Mouse (Mus musculus): ENCODE results near the gene Akr1c12.
"Not testable (repeated sequence)": the region's sequence is repeated elsewhere in the genome, so short reads cannot be mapped to it uniquely, and the experiment has no call there.

The Akr1c12 gene

DNA sequence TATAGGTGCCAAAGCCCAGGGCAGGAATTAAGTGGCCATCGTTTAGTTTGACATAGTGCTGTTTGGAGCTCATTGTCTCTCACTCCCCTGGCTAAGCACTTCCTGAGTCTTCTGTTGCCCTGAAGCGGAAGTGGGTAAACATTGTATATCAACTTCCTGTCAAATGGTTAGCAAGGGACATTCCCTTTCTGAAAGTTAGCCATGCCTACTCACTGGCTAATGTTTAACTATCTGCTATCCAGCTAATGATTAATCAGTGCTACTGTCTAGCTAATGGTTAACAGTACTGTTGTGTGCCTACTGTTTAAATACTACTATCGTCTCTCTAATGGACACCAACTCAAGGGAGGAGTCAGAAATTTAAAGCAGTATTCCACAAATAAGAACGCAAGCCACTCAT is at the start of gene Akr1c12:
TSS of gene Akr1c12 (minus strand) at position 150 of the 400 bp plus-strand sequence.
- no peak for DNase-seq (ENCODE audit: low spot score)

DNA sequence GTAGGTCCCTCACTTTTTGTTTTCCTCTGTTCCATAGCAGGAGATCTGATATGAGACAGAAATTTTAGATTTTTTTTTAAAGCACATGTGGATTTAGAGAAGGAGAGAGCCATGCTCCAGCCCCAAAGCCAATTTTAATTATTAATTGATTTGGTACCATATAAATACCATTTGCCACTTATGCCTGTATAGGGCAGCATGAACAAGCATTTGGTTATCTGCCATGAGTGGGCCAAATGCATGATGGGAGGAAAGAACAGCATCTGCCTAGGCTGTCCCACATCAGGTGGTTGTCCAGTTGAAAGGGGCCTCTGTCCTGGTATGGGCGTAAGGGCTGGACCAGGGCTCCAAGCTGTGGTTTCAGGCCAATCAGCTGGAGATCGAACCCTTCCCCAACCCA is 39.5 kb upstream of the Akr1c12 start:
- no peak for DNase-seq (ENCODE audit: low spot score)

DNA sequence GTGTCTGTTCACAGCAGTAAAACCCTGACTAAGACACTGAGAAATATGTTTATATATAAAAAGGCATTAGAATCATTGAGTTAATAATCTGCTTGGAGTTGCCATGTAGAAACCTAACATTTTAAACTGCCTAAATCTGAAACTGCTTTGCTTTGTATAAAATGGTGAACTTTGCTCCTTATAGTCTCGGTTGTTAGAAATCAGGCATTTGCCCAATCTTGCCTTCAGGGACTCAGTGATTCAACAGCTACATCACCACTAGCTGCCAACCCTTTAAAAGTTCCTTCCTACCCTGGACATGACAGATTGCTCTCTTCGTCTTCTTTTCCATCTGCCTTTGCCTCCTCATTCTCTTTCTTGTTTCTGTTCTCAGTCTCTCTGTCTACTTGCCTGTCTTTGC is 34.7 kb upstream of the Akr1c12 start:
- no peak for DNase-seq (ENCODE audit: low spot score)

DNA sequence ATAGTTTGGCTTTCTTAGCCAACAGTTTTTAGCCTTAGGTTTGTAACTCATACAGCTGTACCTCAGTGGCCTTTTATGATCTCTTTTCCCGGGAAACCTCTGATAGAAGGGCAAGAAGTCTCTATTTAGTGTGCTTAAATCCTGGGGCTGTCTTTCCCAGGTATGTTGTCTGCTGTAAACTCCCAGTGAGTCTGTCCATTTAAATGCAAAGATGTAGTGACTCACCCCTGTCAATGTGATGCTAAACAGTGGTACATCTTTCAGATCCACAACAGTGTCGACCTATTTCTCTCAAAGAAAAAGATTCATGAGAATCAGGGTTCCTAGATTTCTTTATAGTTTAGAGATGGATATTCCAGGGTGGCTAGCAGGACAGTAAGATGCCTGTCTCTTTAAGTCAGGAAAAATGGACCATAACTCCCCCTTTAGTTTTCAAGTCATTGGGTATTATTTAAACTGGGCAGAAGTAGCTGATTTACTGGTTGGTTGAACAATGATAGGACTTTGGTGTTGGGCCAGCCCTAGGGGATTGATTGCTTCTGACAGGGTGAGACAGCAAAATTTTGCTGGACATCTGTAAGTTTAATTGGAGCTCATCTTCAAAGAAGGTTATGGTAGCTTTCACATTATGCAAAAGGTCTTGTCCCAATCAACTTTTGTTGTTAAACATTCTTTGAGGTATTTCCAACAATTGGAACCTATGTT is 25.8 kb upstream of the Akr1c12 start:
- DNase-seq (ENCODE audit: low spot score) = no peak

DNA sequence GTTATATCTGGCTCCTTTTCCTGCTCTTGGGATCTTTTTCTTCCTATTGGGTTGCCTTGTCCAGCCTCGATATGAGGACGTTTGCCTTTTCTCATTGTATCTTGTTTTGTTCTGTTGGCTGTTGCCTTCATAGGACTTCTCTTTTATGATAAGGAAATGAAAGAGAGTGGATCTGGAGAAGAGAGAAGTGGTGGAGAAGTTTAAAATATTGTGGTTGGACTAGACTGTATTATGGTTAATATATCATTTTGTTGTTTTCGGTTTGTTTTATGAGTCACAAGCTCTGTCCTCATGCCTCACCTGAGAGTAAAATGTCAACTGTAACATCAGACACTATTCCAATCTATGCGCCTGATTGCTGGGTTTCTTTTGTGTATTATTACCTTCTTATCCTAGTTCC is 17.8 kb upstream of the Akr1c12 start:
- no peak for DNase-seq (ENCODE audit: low spot score)

DNA sequence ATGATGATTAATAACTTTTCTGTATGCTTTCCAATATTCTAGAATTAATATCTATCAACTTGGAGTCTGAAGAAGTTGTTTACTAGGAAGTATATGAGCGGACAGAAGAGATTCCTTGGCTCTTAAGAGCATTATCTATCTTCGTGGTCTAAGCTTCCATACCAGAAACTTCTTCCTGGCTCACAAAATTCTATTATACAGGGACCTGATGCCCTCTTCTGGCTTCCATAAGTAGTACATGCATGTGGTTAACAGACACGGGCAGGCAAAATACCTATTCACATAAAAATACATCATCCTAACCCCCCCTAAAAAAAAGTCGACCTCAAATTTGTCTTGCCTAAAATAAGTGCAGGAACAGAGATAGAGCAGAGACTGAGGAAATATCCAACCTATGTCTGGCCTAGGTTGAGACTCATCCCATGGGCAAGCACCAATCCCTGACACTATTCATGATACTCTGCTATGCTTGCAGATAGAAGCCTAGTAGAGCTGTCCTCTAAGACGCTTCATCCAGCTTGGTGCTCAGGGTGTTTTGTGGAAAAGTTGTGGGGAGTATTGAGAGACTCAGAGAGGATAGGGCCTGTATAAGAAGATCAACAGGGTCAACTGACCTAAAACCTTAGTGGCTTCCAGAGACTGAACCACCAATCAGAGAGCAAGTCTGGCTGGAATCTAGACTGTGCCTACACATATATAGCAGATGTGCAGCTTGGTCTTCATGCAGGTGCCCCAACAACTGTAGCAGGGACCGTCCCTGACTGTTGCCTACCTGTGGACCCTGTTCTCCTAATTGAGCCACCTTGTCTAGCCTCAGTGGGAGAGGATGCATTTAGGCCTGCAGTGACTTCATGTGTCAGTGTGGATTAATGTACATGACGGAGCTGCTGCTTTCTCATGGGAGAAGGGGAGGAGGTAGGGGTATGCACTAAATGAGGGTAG is 2.5 kb upstream of the Akr1c12 start:
- no peak for DNase-seq (ENCODE audit: low spot score)

DNA sequence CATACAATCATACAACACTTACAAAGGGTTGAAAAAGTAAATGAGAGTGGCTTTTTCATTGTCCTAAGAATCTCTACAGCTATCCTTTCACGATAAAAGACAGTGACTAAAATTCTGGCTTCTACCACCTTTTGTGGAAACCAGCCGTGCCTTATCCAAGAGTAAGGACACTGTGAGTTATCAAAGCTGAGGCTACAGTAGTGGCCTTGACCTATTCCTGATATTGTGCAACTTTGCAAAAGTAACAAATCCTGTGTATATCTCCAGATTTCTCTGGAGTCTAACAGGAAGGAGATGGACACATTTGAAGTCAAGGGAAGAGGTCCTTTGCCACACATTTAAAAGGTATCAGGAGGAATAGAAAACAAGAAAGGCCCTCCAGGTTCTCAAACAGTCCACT is 1.7 kb downstream of the Akr1c12 start:
- no peak for DNase-seq (ENCODE audit: low spot score)

DNA sequence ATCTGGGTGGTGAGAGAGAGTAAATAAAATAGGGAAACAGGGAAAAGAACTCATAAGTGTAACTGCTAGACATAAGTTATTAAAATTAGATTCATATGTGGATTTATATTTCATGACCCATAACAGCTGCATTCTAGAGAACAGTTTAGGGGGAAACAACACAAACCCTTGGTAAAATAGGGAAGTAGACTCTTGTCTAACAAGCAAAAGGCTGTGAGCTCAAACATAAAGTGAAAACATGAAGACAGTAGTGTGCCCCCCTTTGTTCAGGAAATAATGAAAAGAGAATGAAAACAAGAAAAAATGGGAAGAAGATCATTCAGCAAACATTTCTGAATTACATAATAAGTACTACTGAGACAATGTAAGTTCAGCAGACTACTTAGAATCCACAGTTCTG is 8.4 kb downstream of the Akr1c12 start:
- no peak for DNase-seq (ENCODE audit: low spot score)

DNA sequence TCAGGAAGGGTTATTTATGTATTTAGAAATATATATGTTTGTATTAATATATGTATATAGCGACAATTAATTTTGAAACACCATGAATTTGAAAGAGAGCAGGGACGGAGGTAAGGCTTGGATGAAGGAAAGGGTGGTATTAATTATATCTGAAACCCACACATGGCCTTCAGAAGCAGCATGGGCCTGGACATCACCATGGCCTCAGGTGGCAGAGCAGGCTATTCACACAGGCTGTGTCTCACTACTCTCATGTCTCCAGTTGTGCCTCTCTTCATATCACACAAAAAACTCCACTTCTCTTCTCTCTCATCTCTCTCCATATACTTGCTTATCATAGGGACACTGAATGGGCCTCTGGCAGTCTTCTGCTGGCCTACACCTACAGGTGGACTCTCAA is 13.8 kb downstream of the Akr1c12 start:
- DNase-seq (ENCODE audit: low spot score) = not testable (repeated sequence)

DNA sequence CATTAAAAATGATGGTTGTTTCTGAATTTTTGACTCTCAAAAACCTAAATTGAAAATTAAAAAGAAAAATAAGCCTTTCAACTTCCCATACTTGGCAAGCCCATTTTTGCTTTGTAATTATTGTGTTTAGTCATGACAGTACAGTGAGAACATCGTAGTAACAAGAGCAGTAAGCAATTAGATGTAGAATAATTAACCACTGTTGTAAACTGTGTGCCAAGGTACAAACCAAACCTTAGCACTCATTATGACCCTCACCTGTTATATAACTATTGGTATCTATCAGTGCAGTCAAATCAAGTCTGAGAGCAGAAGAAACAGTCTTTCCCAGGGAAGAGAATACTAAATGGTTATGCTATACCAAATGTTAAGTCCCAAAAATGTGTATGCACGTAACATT is 14.2 kb downstream of the Akr1c12 start:
- no peak for DNase-seq (ENCODE audit: low spot score)

DNA sequence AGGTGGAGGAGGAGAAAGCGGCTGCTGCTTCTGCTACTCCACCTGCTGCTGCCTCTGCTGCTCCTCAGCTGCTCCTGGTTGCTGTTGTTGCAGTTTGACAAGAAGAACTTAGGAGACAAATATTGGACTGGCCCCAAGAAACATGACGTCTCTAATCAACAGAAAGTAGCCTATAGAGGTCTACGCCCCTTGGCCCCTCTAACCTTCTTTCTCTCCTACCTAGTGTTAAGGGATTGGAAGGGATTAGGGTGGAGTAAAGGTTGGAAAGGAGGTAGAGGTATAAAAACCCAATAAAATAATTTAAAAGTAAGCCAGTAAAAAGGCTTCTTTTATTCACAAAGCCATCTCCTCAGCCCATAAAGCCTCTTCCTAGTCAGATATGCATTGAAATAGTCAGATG is 14.6 kb downstream of the Akr1c12 start:
- DNase-seq (ENCODE audit: low spot score) = no peak

DNA sequence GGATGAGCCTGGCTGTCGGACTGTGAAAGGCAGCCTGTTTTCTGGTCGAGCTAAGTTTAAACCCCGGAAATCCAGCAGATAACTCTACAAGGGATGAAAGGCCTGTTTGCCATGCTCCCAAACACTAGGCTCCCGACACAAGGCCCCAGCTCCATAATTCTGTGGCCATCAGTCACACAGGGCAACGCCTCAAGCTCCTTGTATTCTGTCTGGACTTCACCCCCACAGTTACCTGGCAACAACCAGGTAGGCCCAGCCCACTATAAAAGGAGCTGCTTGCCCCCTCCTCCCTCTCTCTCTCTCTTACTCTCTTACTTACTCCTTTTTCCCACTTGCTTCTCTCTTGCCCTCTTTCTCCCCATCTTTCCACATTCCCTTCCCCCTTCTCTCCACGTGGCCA is 21.9 kb downstream of the Akr1c12 start:
- DNase-seq (ENCODE audit: low spot score) = no peak

DNA sequence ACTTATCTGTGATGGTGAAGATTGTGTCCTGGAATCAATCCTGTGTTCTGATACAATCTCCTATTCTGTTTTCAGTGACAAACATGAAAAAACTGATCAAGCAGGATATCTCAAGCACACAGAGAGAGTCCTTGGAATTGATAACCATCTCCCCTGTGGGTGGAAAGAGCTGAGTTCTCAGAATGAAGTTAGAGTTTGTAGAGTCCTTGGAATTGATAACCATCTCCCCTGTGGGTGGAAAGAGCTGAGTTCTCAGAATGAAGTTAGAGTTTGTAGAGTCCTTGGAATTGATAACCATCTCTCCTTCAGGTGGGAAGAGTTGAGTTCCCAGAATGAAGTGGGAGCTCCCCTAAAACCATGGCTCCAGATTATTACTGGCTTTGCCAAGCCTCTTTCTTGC is 22.3 kb downstream of the Akr1c12 start:
- DNase-seq (ENCODE audit: low spot score) = not testable (repeated sequence)

DNA sequence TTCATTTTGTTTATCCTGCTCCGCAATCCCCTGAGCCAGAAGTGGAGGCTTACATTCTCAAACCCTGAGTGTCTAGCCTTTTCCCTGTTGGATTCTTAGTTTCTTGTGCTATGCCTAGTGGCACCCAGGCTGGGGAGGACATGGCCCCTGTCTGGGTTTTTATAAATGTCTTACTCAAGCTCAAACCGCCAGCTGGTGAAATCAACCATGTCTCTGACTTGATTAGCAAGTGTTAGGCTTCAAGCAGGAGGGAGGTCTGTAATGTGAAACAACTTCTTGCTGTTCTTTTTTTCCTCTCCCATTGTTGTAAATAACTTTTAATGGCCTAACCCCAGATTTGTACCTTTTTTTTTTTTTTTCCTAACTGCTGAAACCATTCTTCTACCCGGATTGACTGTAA is 29.9 kb downstream of the Akr1c12 start:
- DNase-seq (ENCODE audit: low spot score) = no peak

DNA sequence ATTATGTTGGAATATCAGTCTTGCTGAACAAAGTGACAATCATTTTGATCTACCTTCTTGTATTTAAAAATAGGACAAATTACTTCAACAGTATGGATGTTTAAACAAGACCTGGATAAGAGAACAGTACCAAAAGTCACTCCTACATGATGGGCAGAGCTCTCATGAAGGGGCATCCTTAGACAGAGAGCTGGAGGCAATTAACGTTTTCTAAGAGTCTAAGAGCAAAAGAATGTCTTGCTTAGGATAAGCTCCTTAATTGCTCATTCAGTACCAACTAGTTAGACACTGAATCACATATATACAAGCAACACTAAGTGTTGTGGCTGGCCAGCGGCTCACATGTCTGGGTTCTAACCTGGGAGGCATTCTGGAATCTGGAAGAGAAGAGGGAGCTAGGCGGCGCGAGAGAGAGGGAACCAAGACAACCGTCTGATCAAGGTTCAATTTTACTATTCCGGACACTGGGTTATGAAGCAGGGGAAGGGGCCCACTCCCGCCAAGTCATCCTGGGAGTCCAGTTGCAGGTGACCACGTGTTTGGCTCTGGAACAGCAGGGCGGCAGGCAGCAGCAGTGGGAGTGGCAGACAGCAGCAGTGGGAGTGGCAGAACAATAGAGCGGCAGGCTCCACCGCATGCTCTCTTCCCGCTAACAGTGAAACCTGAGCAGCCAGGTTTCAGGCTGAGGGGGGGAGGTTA is 34.2 kb downstream of the Akr1c12 start:
- peak; percentile 9 for DNase-seq (ENCODE audit: low spot score)

DNA sequence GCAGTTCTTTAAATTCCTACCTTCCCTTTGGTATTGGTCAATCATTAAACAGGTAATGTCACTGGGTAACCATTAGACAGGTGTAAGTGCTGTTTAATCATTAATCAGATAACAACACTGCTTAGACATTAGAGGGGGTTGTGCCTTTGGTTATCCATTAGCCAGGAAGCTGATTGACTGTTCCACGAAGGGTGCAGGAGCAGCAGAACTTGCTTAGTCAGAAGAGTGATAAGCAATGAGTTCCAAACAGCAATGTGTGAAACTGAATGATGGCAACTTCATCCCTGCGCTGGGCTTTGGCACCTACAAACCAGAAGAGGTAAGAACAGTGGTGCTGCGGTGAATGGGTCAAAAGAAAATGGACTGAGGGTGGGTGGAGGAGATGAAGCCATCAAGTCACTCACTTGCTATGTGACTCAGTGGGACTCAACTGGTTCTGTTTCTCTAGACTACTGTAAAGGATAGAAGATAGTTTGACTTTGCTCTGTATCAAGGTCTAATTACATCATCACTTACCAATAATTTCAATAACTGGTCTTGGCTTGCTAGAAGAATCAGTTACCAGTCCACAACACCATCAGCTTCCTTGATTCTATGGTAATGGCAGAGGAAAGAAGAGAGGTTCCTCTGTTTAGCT is 45.6 kb downstream of the Akr1c12 start:
- no peak for DNase-seq (ENCODE audit: low spot score)

DNA sequence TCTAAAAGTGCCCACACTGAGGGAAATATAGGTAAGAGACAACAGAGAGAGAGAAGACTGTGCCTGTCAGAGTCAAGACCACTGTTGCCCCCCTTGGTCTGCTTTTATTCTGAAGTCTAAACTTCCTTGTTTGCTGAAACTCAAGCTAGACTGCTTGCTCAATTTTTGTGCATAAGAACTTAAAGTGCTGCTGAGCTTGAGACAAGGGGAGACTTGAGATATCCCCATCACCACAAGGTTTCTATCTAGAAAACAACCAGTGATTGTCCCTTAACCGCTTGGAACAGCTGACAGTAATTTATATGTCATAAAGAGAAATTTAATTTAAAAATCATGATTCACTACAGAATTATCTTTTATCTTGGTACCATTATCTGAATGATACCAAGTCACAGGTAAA is 46.1 kb downstream of the Akr1c12 start:
- DNase-seq (ENCODE audit: low spot score) = no peak

DNA sequence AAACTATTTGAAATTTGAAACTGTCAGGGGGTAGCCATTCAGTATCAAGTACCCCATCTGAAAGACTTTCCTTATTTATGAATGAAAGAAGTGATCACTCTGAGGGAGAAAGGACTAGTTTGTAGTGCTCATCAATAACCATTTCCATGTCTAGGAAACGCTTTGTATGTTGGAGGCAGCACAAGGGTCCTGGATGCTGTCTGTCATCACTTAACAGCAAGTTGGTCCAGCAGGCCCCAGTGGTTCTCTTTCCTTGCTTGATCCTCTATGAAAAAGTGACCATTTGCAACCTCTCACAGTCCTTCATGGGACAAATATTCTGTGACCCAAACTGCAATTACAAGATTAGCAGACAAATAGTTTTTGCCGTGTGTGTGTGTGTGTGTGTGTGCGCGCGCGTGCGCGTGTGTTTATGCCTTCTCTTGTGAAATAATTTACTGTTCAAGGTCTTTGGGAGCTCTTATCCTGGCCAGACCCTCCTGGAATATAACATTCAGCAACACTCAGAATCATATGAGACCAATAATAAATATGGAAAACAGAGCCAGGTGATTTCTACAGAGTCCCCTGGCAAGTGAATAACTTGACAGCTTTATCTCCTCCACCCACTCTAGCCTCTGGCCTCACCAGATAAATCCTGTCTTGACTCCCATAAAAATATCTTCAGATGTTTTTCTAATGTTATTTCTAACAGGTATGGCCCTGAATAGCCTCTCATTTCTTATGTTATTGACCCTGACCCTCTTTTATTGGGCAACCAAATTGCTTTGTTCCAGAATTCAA is 48.2 kb downstream of the Akr1c12 start:
- no peak for DNase-seq (ENCODE audit: low spot score)

DNA sequence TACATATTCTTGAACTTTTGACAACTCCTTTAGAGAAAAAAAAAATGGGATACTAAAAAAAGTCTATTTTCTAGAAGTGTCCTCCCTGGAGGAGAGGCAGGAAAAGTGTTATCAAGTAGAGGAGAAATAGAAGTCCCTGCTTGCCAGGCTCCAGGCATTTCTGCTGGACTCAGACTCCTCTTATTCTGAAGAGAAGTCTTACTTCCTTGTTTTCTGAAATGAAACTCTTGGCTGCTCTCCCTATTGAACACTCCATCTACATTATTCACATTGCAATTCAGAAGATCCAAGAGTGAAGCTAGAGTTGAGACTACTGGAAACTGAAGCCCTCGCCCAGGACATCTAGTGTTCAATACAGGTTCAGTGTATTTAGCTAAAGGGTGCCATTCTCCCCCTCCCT is 50.8 kb downstream of the Akr1c12 start, which contains the start of gene Akr1c19:
TSS of gene Akr1c19 (plus strand) at position 260 of the 400 bp plus-strand sequence.
- no peak for DNase-seq (ENCODE audit: low spot score)
